Mouse (Mus musculus): Measurements from ENCODE around the gene Ms4a4a.
"Not testable (repeated sequence)": the region's sequence is repeated elsewhere in the genome, so short reads cannot be mapped to it uniquely, and the experiment has no call there.

Gene Ms4a4a

GRCm38 (mm10) chr19:11375273-11375672, at the start of gene Ms4a4a:
Ms4a4a (plus strand) TSS chr19:11375523.
- DNase-seq, result no peak

GRCm38 (mm10) chr19:11335932-11336331, 39.4 kb upstream of the Ms4a4a start, which contains the start of gene Ms4a7:
Ms4a7 (minus strand) TSS chr19:11336146.
- DNase-seq, result no peak

GRCm38 (mm10) chr19:11343147-11343546, 32.2 kb upstream of the Ms4a4a start:
- DNase-seq, result no peak

- DNase-seq, result no peak
Measured at GRCm38 (mm10) chr19:11343992-11344391, 31.3 kb upstream of the Ms4a4a start.

GRCm38 (mm10) chr19:11349698-11350481, 25.4 kb upstream of the Ms4a4a start:
- DNase-seq, result no peak

- no peak for DNase-seq
Measured at GRCm38 (mm10) chr19:11351878-11352277, 23.4 kb upstream of the Ms4a4a start.

- DNase-seq, result no peak
Measured at GRCm38 (mm10) chr19:11355730-11356129, 19.6 kb upstream of the Ms4a4a start.

- no peak for DNase-seq
Measured at GRCm38 (mm10) chr19:11360106-11360505, 15.2 kb upstream of the Ms4a4a start.

- DNase-seq, result no peak
Measured at GRCm38 (mm10) chr19:11362002-11362401, 13.3 kb upstream of the Ms4a4a start.

- DNase-seq, result no peak
Measured at GRCm38 (mm10) chr19:11368310-11368709, 7.0 kb upstream of the Ms4a4a start.

- DNase-seq, result no peak
Measured at GRCm38 (mm10) chr19:11371181-11371580, 4.1 kb upstream of the Ms4a4a start.

- no peak for DNase-seq
Measured at GRCm38 (mm10) chr19:11376399-11376798, 1.1 kb downstream of the Ms4a4a start.

GRCm38 (mm10) chr19:11387109-11387508, 11.8 kb downstream of the Ms4a4a start:
- DNase-seq, result no peak

- DNase-seq, result no peak
Measured at GRCm38 (mm10) chr19:11387685-11388084, 12.4 kb downstream of the Ms4a4a start.

GRCm38 (mm10) chr19:11388949-11389348, 13.6 kb downstream of the Ms4a4a start:
- no peak for DNase-seq

GRCm38 (mm10) chr19:11395769-11396168, 20.4 kb downstream of the Ms4a4a start:
- DNase-seq, result no peak

GRCm38 (mm10) chr19:11404527-11404926, 29.2 kb downstream of the Ms4a4a start, which contains the start of gene Ms4a4c:
Ms4a4c (plus strand) TSS chr19:11404770.
- no peak for DNase-seq

GRCm38 (mm10) chr19:11407428-11407827, 32.1 kb downstream of the Ms4a4a start:
- no peak for DNase-seq

- no peak for DNase-seq
Measured at GRCm38 (mm10) chr19:11408591-11408990, 33.3 kb downstream of the Ms4a4a start.

GRCm38 (mm10) chr19:11411640-11412039, 36.3 kb downstream of the Ms4a4a start:
- DNase-seq, result no peak

GRCm38 (mm10) chr19:11414084-11414483, 38.8 kb downstream of the Ms4a4a start:
- DNase-seq, result no peak

GRCm38 (mm10) chr19:11415581-11415980, 40.3 kb downstream of the Ms4a4a start:
- DNase-seq, result no peak

- not testable (repeated sequence) for DNase-seq
Measured at GRCm38 (mm10) chr19:11418865-11419264, 43.5 kb downstream of the Ms4a4a start.

GRCm38 (mm10) chr19:11431209-11431608, 55.9 kb downstream of the Ms4a4a start:
- DNase-seq, result not testable (repeated sequence)
